Mouse (Mus musculus) heart, adult 9 months (tissue): ENCODE data around the gene AI837181.

Experiments
- DNase-seq, 2 experiments: peaks; one replicate each; pipeline ENCODE4 v3.0.0; 2022; ENCODE audit warnings: low spot score in 2 of 2

The AI837181 gene

GRCm38 (mm10) chr19:5471846-5472245 is 46.9 kb downstream of the AI837181 start:
- no peak for DNase-seq

- DNase-seq, result no peak
Measured at GRCm38 (mm10) chr19:5472857-5473256, 47.9 kb downstream of the AI837181 start.

GRCm38 (mm10) chr19:5473720-5474119 is 48.8 kb downstream of the AI837181 start, which contains the start of gene Efemp2:
Gene Efemp2, plus strand, starts transcription at chr19:5473954.
- DNase-seq, result peak; percentile 83 to 89

GRCm38 (mm10) chr19:5474281-5475068 is 49.5 kb downstream of the AI837181 start:
- DNase-seq, result peak in 1 of 2 experiments; percentile 37

GRCm38 (mm10) chr19:5475069-5475714 is 50.2 kb downstream of the AI837181 start:
- DNase-seq, result no peak
